Mouse (Mus musculus): ENCODE data around the gene Utf1. TPM values are rescaled to one million over a fixed set of nuclear protein-coding genes. Genes with fewer than 3 reads are reported as not detected.
A peak's percentile ranks its signal among the peaks of the same experiment; 100 is the strongest.

The Utf1 gene
- polyA plus RNA-seq, 2 experiments: not detected

- Histone ChIP-seq H3K4me2 (ENCODE audit: low read depth) (no peak overlapping the region), H3K4me3 (ENCODE audit: insufficient read depth in 1 of 2, low read depth in 2 of 2, low read length in 2 of 2) (no peak overlapping the region), H3K4me1 (replicated peaks; ENCODE audit: control insufficient read depth in 2 of 2, insufficient read depth in 2 of 2, low read length in 1 of 2) (no peaks in the 10 kb centered on the region), H3K36me3 (replicated peaks; ENCODE audit: control insufficient read depth, insufficient read depth, low read depth) (no peaks in the 10 kb centered on the region), H3K27me3 (ENCODE audit: control insufficient read depth, insufficient read depth, low read length) (peaks cover 8% of the 10 kb centered on the region), H3K27ac (no peak overlapping the region), H3K9me3 (ENCODE audit: control insufficient read depth, low read length) (no peaks in the 10 kb centered on the region), H3K9ac (replicated peaks) (no peak overlapping the region)
- DNase-seq (ENCODE audit: low read depth in 3 of 3, low spot score in 3 of 3): no peak
- 49% methylated on average over 3 of the region's 3 CpGs for WGBS (ENCODE audit: insufficient replicate concordance)
- TF ChIP-seq CTCF (IDR thresholded peaks at IDR 0.05; ENCODE audit: low read depth) (no peak), EP300 (IDR thresholded peaks at IDR 0.05; ENCODE audit: low read depth) (no peak)
- no peak for ATAC-seq (ENCODE audit: insufficient read depth)
Measured at GRCm38 (mm10) chr7:139937138-139937537, 6.5 kb upstream of the Utf1 start.

DNA sequence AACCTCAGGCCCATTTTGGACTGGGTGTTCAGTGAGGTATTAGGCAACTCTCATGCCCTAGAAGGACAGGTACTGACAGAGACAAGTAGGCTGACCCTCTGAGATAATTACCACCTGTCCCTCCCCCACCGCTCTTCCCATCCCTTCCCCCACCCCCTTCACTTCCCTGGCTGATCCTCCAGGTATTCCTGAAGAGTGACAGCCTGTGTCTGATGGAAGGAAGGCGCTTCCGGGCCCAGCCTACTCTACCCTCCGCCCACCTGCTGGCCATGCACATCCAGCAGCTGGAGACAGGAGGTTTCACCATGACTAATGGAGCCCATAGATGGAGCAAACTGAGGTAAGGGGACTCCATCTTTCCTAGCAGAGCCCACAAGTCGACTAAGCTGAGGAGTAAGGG lies 5.8 kb upstream of the Utf1 start:
- Histone ChIP-seq H3K36me3 (replicated peaks; ENCODE audit: control insufficient read depth, insufficient read depth, low read depth) (no peaks in the 10 kb centered on the region), H3K27me3 (ENCODE audit: control insufficient read depth, insufficient read depth, low read length) (peaks cover 14% of the 10 kb centered on the region), H3K27ac (no peak overlapping the region), H3K4me2 (ENCODE audit: low read depth) (no peak overlapping the region), H3K9ac (replicated peaks) (no peak overlapping the region), H3K9me3 (ENCODE audit: control insufficient read depth, low read length) (no peaks in the 10 kb centered on the region), H3K4me1 (replicated peaks; ENCODE audit: control insufficient read depth in 2 of 2, insufficient read depth in 2 of 2, low read length in 1 of 2) (no peaks in the 10 kb centered on the region), H3K4me3 (ENCODE audit: insufficient read depth in 1 of 2, low read depth in 2 of 2, low read length in 2 of 2) (no peak overlapping the region)
- 48% methylated on average over 5 of the region's 5 CpGs for WGBS (ENCODE audit: insufficient replicate concordance)
- no peak for TF ChIP-seq CTCF (IDR thresholded peaks at IDR 0.05; ENCODE audit: low read depth)
- DNase-seq (ENCODE audit: low read depth in 3 of 3, low spot score in 3 of 3) (no peak), ATAC-seq (ENCODE audit: insufficient read depth) (no peak)

- H3K27me3 ChIP-seq (ENCODE audit: control insufficient read depth, insufficient read depth, low read length): peaks cover 43% of the 10 kb centered on the region
- H3K9me3 ChIP-seq (ENCODE audit: control insufficient read depth, low read length): no peaks in the 10 kb centered on the region
- H3K4me3 ChIP-seq (ENCODE audit: insufficient read depth in 1 of 2, low read depth in 2 of 2, low read length in 2 of 2): no peak overlapping the region
- no peak overlapping the region for H3K27ac ChIP-seq
- no peaks in the 10 kb centered on the region for H3K36me3 ChIP-seq (replicated peaks; ENCODE audit: control insufficient read depth, insufficient read depth, low read depth)
- ATAC-seq (ENCODE audit: insufficient read depth): no peak
- H3K4me1 ChIP-seq (replicated peaks; ENCODE audit: control insufficient read depth in 2 of 2, insufficient read depth in 2 of 2, low read length in 1 of 2): no peaks in the 10 kb centered on the region
- DNase-seq (ENCODE audit: low read depth in 3 of 3, low spot score in 3 of 3): no peak
- WGBS (ENCODE audit: insufficient replicate concordance): 53% methylated on average over 16 of the region's 16 CpGs
- no peak for TF ChIP-seq CTCF (IDR thresholded peaks at IDR 0.05; ENCODE audit: low read depth)
- no peak for TF ChIP-seq EP300 (IDR thresholded peaks at IDR 0.05; ENCODE audit: low read depth)
- no peak overlapping the region for H3K4me2 ChIP-seq (ENCODE audit: low read depth)
- no peak overlapping the region for H3K9ac ChIP-seq (replicated peaks)
Measured at GRCm38 (mm10) chr7:139940476-139941209, 2.9 kb upstream of the Utf1 start.

DNA sequence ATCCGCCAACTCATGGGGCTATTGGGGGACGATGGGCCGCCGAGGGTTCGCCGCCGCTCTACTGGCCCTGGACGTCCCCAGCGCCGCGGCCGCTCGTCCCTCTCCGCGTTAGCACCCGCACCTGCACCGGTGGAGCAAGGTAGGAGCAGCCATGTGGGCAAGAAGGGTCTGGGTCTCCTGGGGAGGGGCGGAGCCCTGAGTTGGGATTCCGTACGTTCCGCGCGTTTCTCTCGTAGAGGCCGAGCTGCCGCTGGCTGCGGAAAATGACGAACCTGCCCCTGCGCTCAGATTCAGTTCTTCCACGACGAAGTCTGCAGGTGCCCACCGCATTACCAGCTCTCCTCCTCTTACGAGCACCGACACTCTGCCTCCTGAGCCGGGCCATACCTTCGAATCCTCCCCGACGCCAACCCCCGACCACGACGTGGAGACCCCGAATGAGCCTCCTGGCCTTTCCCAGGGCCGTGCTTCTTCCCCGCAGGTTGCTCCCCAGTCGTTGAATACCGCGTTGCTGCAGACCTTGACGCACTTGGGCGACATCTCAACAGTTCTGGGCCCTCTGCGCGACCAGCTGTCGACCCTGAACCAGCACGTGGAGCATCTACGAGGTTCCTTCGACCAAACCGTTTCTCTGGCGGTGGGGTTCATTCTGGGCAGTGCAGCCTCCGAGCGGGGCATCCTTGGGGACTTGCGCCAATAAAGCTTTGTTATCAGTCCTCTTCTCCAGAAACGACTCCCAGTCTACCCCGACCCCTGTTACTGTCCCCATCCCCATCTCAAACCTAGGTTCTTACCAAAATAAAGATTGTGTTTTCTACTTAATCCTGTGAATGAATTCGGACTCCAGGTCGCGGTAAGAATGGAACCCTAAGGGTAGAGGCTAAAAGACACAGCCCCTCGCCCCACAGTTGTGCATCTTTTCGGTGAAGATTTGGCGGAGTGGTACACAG lies 977 bp downstream of the Utf1 start:
- Histone ChIP-seq H3K4me2 (ENCODE audit: low read depth) (peak overlapping the region; percentile 23; the same call in 1 of the 2 replicates), H3K4me1 (replicated peaks; ENCODE audit: control insufficient read depth in 2 of 2, insufficient read depth in 2 of 2, low read length in 1 of 2) (peaks cover 0 to under 1% of the 10 kb centered on the region in 2 experiments; a peak in 3 of 4 replicates), H3K27me3 (ENCODE audit: control insufficient read depth, insufficient read depth, low read length) (peaks cover 50% of the 10 kb centered on the region), H3K9me3 (ENCODE audit: control insufficient read depth, low read length) (no peaks in the 10 kb centered on the region), H3K9ac (replicated peaks) (no peak overlapping the region), H3K4me3 (ENCODE audit: insufficient read depth in 1 of 2, low read depth in 2 of 2, low read length in 2 of 2) (no peak overlapping the region; a peak in 1 of 4 replicates), H3K27ac (no peak overlapping the region), H3K36me3 (replicated peaks; ENCODE audit: control insufficient read depth, insufficient read depth, low read depth) (no peaks in the 10 kb centered on the region)
- TF ChIP-seq CTCF (IDR thresholded peaks at IDR 0.05; ENCODE audit: low read depth): no peak
- TF ChIP-seq EP300 (IDR thresholded peaks at IDR 0.05; ENCODE audit: low read depth): no peak
- no peak for DNase-seq (ENCODE audit: low read depth in 3 of 3, low spot score in 3 of 3)
- WGBS (ENCODE audit: insufficient replicate concordance): 4% methylated on average over 68 of the region's 68 CpGs
- no peak for ATAC-seq (ENCODE audit: insufficient read depth)

DNA sequence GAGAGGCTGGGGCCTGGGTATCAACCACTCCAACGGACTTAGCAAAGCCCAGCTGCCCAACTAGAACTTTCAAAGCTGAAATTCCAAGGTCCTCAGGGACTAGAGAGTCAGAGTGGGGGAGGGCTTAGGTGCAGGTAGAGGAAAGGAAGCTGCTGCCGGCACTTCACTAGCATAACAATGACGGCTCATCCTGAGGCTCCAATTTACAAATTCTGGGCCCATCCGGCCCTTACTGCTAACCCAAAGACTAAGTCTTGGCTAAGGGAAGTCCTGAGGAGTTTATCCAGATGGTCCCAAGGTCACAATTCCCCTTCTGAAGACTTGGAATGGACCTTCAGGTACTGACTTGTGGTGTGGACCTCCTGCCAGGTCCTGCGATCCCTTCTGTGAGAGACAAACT lies 1.9 kb downstream of the Utf1 start:
- DNase-seq (ENCODE audit: low read depth in 3 of 3, low spot score in 3 of 3): no peak
- no peak overlapping the region for H3K27ac ChIP-seq

More for the DNA sequence above, 1.9 kb downstream of the Utf1 start:
- no peak overlapping the region for H3K9ac ChIP-seq (replicated peaks)
- peaks cover 50% of the 10 kb centered on the region for H3K27me3 ChIP-seq (ENCODE audit: control insufficient read depth, insufficient read depth, low read length)
- H3K4me1 ChIP-seq (replicated peaks; ENCODE audit: control insufficient read depth in 2 of 2, insufficient read depth in 2 of 2, low read length in 1 of 2): peaks cover 0 to 2% of the 10 kb centered on the region in 2 experiments; a peak in 3 of 4 replicates
- H3K36me3 ChIP-seq (replicated peaks; ENCODE audit: control insufficient read depth, insufficient read depth, low read depth): no peaks in the 10 kb centered on the region
- no peak overlapping the region for H3K4me3 ChIP-seq (ENCODE audit: insufficient read depth in 1 of 2, low read depth in 2 of 2, low read length in 2 of 2)
- TF ChIP-seq EP300 (IDR thresholded peaks at IDR 0.05; ENCODE audit: low read depth) (no peak), CTCF (IDR thresholded peaks at IDR 0.05; ENCODE audit: low read depth) (no peak)
- no peak overlapping the region for H3K4me2 ChIP-seq (ENCODE audit: low read depth)
- no peaks in the 10 kb centered on the region for H3K9me3 ChIP-seq (ENCODE audit: control insufficient read depth, low read length)
- 21% methylated on average over 5 of the region's 5 CpGs for WGBS (ENCODE audit: insufficient replicate concordance)
- no peak for ATAC-seq (ENCODE audit: insufficient read depth)

Data from liver, embryonic 14.5 days (tissue).